Mouse (Mus musculus): ENCODE data around the gene Itln1.

DNA sequence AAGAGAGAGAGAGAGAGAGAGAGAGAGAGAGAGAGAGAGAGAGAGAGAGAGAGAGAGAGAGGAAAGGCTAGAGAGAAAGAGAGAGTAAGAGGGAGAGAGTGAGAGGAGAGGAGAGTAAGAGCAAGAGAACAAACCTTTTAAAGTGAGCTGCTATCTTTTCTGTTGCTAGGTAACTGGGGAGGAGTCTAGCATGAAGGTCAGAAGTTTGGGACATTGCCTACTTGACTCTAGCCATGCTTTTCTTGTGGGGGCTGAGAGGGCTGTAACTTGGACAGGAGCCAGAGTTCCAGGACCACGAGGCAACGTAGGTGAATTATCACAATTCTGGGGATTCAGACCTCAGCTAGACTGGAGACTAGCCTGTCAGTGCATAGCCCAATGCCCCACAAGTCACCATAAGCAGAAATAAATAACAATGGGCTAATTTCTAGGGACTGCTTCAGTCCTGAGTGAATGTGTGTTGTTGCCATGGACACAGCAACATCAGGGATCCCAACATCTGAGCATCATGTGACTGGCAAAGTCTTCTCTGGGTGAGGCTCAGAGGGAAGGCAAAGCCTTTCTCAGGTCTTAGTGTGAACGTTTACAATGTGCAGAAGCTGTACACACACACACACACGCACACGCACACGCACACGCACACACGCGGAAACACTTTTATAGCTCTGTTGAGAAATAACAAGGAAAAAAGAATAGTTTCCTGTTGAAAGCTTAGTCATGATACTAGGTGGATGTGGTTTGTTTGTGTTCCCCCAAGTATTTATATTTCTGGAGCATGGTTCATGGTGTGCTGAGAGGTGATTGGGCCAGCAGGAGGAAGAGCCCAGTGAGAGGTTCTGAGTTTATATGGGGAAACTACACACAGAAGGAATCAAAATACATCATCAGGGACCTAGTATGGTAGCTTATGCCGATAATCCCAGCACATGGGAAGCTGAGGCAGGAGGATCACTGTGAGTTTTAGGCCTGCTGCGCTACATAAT, 18.6 kb upstream of the Itln1 start:
- TF ChIP-seq POLR2A (IDR thresholded peaks at IDR 0.05; ENCODE audit: borderline replicate concordance, extremely low read depth, low read depth, low read length) (no peak), CTCF (IDR thresholded peaks at IDR 0.05; ENCODE audit: insufficient read depth, low read length) (no peak)
